Mouse (Mus musculus) MEL (cell line): ENCODE measurements at regions not wholly inside any gene's neighbourhood (a gene's known extent, or its start where the extent isn't known, plus 50 kb on each side); places are given as distances from the start of the nearest gene placed in this dataset.

Experiments
- JUND ChIP-seq: IDR thresholded peaks from 2 replicates; pipeline ENCODE4 v1.6.1; 2011; ENCODE audit warnings: low read depth, mild to moderate bottlenecking, improper control_type of control experiment, low read length
- USF2 ChIP-seq, 2 experiments: IDR thresholded peaks; 2 replicates each; pipeline ENCODE4 v1.6.1; 2011 to 2012; ENCODE audit warnings: improper control_type of control experiment in 2 of 2, low read length in 2 of 2, borderline replicate concordance in 1 of 2, inconsistent platforms in 1 of 2, low read depth in 1 of 2, mild to moderate bottlenecking in 1 of 2; ENCODE audit not compliant: insufficient read depth in 1 of 2

DNA sequence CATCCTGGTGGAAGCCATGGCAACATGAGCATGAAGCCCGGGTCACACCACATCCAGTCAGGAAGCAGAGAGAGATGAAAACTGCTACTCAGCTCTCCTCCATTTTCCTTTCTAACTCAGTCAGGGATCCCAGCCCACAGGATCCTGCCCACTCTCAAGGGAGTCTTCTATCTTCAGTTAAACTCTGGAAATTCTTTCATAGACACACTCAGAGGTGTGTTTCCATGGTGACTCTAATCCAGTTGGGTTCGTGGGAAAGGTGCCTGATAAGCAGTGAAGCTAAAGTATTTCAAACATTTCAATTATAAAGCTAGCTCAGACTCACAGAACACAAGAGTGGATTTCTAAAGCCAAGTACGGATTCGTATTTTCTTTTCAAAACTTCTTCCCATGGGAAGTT, 120.0 kb upstream of the Stt3b start:
- TF ChIP-seq USF2 (IDR thresholded peaks at IDR 0.05; ENCODE audit: borderline replicate concordance in 1 of 2, insufficient read depth in 1 of 2, low read depth in 1 of 2, low read length in 2 of 2), result no peak
- no peak for TF ChIP-seq JUND
